23 mouse cellular contexts compared by ENCODE assay signal in the genomic region with DNA sequence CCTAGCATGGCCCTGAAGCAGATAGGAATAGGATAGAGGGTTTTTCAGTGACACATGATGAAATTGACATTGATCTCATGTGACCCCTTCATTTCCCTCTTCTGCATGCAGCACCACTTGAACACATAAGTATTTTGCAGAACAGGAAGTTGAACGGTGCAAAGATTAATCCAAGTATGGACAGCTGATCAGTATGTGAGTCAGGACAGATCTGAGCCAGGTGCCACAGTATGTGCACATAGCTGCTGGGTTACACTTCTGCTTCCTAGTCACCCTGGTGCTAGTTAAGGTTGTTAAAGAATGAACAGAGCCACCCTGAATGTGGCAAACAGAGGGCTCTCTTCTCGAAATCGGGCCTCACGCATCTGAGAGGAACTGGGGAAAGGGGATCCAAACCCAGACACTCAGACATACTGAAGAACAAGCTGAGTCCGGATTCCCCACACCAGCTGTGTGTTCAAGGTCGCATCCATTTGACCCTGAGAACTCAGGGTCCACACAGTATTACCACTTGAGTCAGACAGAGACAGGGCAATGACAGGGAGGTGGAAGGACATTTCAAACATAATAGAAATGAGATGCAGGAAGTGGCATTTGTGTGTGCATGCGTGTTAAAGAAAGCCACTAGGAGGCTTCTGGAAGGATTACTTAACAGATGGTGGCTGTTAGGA.
DNase-seq lines count a peak whose midpoint lies in the region; ATAC-seq and TF ChIP-seq lines count a peak whose summit lies in the region.
"Had no signal": no experiment of that assay in that cellular context is flagged by ENCODE, and none has a peak within 500 bp of the region (broad histone marks: within the 10 kb centered on the region; RNA-seq: fewer than 3 reads in every experiment).

No protein-coding gene starts in this region.

- peak; percentile 45 for DNase-seq in adrenal gland, postnatal 10 days
- no peak for DNase-seq in adrenal gland, adult 18-20 months (ENCODE audit: low spot score in 2 of 2)
- DNase-seq in heart, postnatal 4 days, result no peak
- DNase-seq in CH12.LX (ENCODE audit: extremely low read depth), result peak; percentile 9
- DNase-seq in gastrocnemius, adult 8-10 months (ENCODE audit: low spot score in 2 of 2), result no peak
- no peak for DNase-seq in gastrocnemius, adult 18-20 months (ENCODE audit: low spot score)
- DNase-seq: cerebellum, adult 18-20 months; cerebellum, postnatal 14 days; forebrain, postnatal 0 days; kidney, adult 2 months; kidney, postnatal 14 days; lung, postnatal 4 days; right cerebral cortex, adult 18-20 months; right cerebral cortex, postnatal 4 days; thymus, postnatal 4 days had no signal

- H3K4me1 ChIP-seq in heart, embryonic 14.5 days (ENCODE audit: control insufficient read depth in 2 of 2, insufficient read depth in 2 of 2, low read length in 2 of 2), result peaks cover 38 to 61% of the 10 kb centered on the region in 2 experiments
- H3K4me1 ChIP-seq in CH12.LX (ENCODE audit: control insufficient read depth in 1 of 2, insufficient read depth in 2 of 2), result peaks cover 0 to 10% of the 10 kb centered on the region in 2 experiments; a peak in 2 of 4 replicates
- H3K4me1 ChIP-seq in embryonic fibroblast, embryonic 13.5 days (ENCODE audit: control insufficient read depth, insufficient read depth, low read length), result peaks cover 12% of the 10 kb centered on the region

- H3K27me3 ChIP-seq in heart, embryonic 14.5 days (ENCODE audit: control insufficient read depth, insufficient read depth, low read length), result no peaks in the 10 kb centered on the region
- no peaks in the 10 kb centered on the region for H3K27me3 ChIP-seq in CH12.LX (replicated peaks)
- H3K27me3 ChIP-seq: embryonic facial prominence, embryonic 15.5 days; Patski; stomach, embryonic 15.5 days had no signal

- peaks cover 46% of the 10 kb centered on the region for H3K36me3 ChIP-seq in heart, embryonic 14.5 days (ENCODE audit: control insufficient read depth, insufficient read depth, low read length)
- no peaks in the 10 kb centered on the region for H3K36me3 ChIP-seq in CH12.LX (replicated peaks in 1 of 2; ENCODE audit: control insufficient read depth in 1 of 2, insufficient read depth in 1 of 2, low read length in 1 of 2)
- H3K36me3 ChIP-seq: embryonic facial prominence, embryonic 15.5 days; G1E; stomach, embryonic 15.5 days had no signal

- no peak for TF ChIP-seq CTCF in CH12.LX (conservative IDR thresholded peaks at IDR 0.05 in 1 of 2, IDR thresholded peaks at IDR 0.05 in 1 of 2; ENCODE audit: low read depth in 2 of 2, low read length in 2 of 2)
- TF ChIP-seq CTCF in embryonic fibroblast, embryonic 13.5 days (IDR thresholded peaks at IDR 0.05; ENCODE audit: borderline replicate concordance, insufficient read depth, low read length), result no peak

- WGBS in heart, embryonic 14.5 days, result 70% methylated on average over 7 of the region's 7 CpGs

- TF ChIP-seq POLR2A in CH12.LX (IDR thresholded peaks at IDR 0.05; ENCODE audit: low read depth, low read length), result no peak
- no peak for TF ChIP-seq POLR2A in embryonic fibroblast, embryonic 13.5 days (IDR thresholded peaks at IDR 0.05; ENCODE audit: low read depth, low read length)

- H3K79me2 ChIP-seq in CH12.LX (replicated peaks; ENCODE audit: control insufficient read depth, extremely low read depth, insufficient read depth, poor library complexity, severe bottlenecking), result no peaks in the 10 kb centered on the region

- H3K4me3 ChIP-seq in heart, embryonic 14.5 days (ENCODE audit: control insufficient read depth in 1 of 2, insufficient read depth in 1 of 2, low read depth in 1 of 2, low read length in 2 of 2), result no peak overlapping the region
- no peak overlapping the region for H3K4me3 ChIP-seq in CH12.LX (replicated peaks in 1 of 3; ENCODE audit: low read depth in 2 of 3, low read length in 2 of 3, poor library complexity in 1 of 3)
- H3K4me3 ChIP-seq in embryonic fibroblast, embryonic 13.5 days (ENCODE audit: insufficient read depth, low read length), result no peak overlapping the region
- H3K4me3 ChIP-seq: embryonic facial prominence, embryonic 15.5 days; stomach, embryonic 15.5 days had no signal

- dilution Hi-C loops in CH12.LX (cut with MboI; ENCODE audit: extremely low pct_ligation_motif_present, extremely low pct_unique_long_range_greater_than_20kb, low sequenced_read_pairs), result no loop called here

- in situ Hi-C loops in CH12.LX (cut with MboI; ENCODE audit: low pct_ligation_motif_present, low pct_unique_long_range_greater_than_20kb, low sequenced_read_pairs), result loop anchor here (25.0 kb wide), 1 partner anchor 272 kb away; no protein-coding TSS in a partner anchor

- no peak overlapping the region for H3K4me2 ChIP-seq in heart, embryonic 14.5 days (ENCODE audit: low read length)
- no peak overlapping the region for H3K4me2 ChIP-seq in CH12.LX (ENCODE audit: insufficient read depth, low read depth, poor library complexity, severe bottlenecking)
- H3K4me2 ChIP-seq: embryonic facial prominence, embryonic 15.5 days; hindbrain, embryonic 14.5 days; midbrain, embryonic 11.5 days; stomach, embryonic 15.5 days had no signal

- no peak for TF ChIP-seq EP300 in CH12.LX (IDR thresholded peaks at IDR 0.05; ENCODE audit: low read length)

- no peaks in the 10 kb centered on the region for H3K9me3 ChIP-seq in heart, embryonic 14.5 days (ENCODE audit: control insufficient read depth, low read length)
- no peaks in the 10 kb centered on the region for H3K9me3 ChIP-seq in CH12.LX (replicated peaks; ENCODE audit: low read length)
- H3K9me3 ChIP-seq: embryonic facial prominence, embryonic 15.5 days; stomach, embryonic 15.5 days had no signal

- H3K9ac ChIP-seq in heart, embryonic 14.5 days (ENCODE audit: low read length), result peak overlapping the region; percentile 27; the same call in 1 of the 2 replicates
- no peak overlapping the region for H3K9ac ChIP-seq in CH12.LX (ENCODE audit: insufficient read depth, low read depth)
- H3K9ac ChIP-seq: embryonic facial prominence, embryonic 15.5 days; forebrain, postnatal 0 days; hindbrain, embryonic 14.5 days; stomach, embryonic 15.5 days had no signal

- no peak for ATAC-seq in heart, embryonic 14.5 days (ENCODE audit: insufficient number of reproducible peaks, insufficient read depth, low FRiP score, low read depth)
- ATAC-seq: forebrain, postnatal 0 days; Patski had no signal

- no peak for TF ChIP-seq RAD21 in CH12.LX (IDR thresholded peaks at IDR 0.05; ENCODE audit: low read depth, low read length)

- peak overlapping the region in 1 of 2 experiments; percentile 51; a peak in 2 of 4 replicates for H3K27ac ChIP-seq in heart, embryonic 14.5 days (replicated peaks in 1 of 2; ENCODE audit: control insufficient read depth in 1 of 2, insufficient read depth in 1 of 2, low read depth in 2 of 2, low read length in 2 of 2)
- H3K27ac ChIP-seq in CH12.LX (ENCODE audit: insufficient read depth, low read depth), result no peak overlapping the region
- peak overlapping the region; percentile 69 for H3K27ac ChIP-seq in embryonic fibroblast, embryonic 13.5 days (ENCODE audit: insufficient read depth, low read length)
- H3K27ac ChIP-seq: embryonic facial prominence, embryonic 15.5 days; hindbrain, embryonic 14.5 days; stomach, embryonic 15.5 days had no signal

TF ChIP-seq in CH12.LX, 34 proteins besides CTCF, POLR2A, EP300 and RAD21:
- TF ChIP-seq KAT2A (IDR thresholded peaks at IDR 0.05; ENCODE audit: insufficient replicate concordance, low read length) (no peak), RCOR1 (conservative IDR thresholded peaks at IDR 0.05; ENCODE audit: low read depth, low read length) (no peak), USF2 (conservative IDR thresholded peaks at IDR 0.05; ENCODE audit: low read depth, low read length) (no peak), NRF1 (IDR thresholded peaks at IDR 0.05; ENCODE audit: low read depth, low read length) (no peak), ZNF384 (IDR thresholded peaks at IDR 0.05; ENCODE audit: low read depth, low read length) (no peak), BHLHE40 (IDR thresholded peaks at IDR 0.05; ENCODE audit: low read depth, low read length) (no peak), MAX (IDR thresholded peaks at IDR 0.05; ENCODE audit: low read length) (no peak), MEF2A (IDR thresholded peaks at IDR 0.05; ENCODE audit: borderline replicate concordance, low read depth, low read length) (no peak), IRF4 (IDR thresholded peaks at IDR 0.05; ENCODE audit: low read depth, low read length) (no peak), MYC (IDR thresholded peaks at IDR 0.05; ENCODE audit: low read depth, low read length) (no peak), ELF1 (IDR thresholded peaks at IDR 0.05; ENCODE audit: low read depth, low read length) (no peak), ZKSCAN1 (IDR thresholded peaks at IDR 0.05; ENCODE audit: borderline replicate concordance, low read depth, low read length) (no peak), SMC3 (IDR thresholded peaks at IDR 0.05; ENCODE audit: low read depth, low read length) (no peak), MXI1 (IDR thresholded peaks at IDR 0.05; ENCODE audit: low read depth, low read length) (no peak), NELFE (IDR thresholded peaks at IDR 0.05; ENCODE audit: low read depth, low read length) (no peak), GABPA (IDR thresholded peaks at IDR 0.05; ENCODE audit: insufficient replicate concordance, low read depth, low read length) (no peak), E2F4 (IDR thresholded peaks at IDR 0.05; ENCODE audit: insufficient replicate concordance, low read depth, low read length) (no peak), CHD2 (IDR thresholded peaks at IDR 0.05; ENCODE audit: low read length) (no peak), MAFK (IDR thresholded peaks at IDR 0.05; ENCODE audit: insufficient replicate concordance, low read length) (no peak), JUN (IDR thresholded peaks at IDR 0.05; ENCODE audit: insufficient read depth, low read depth, low read length) (no peak)

Comparison
In these comparisons a context has a peak if more than half of its experiments do, and no peak if none do; other contexts are left out.
1. DNase-seq: peak in adrenal gland, postnatal 10 days (single experiment) and CH12.LX (single experiment); none in adrenal gland, adult 18-20 months (0 of 2), heart, postnatal 4 days (single experiment), gastrocnemius, adult 8-10 months (0 of 2) and gastrocnemius, adult 18-20 months (single experiment).